ENCODE assay signal across 12 mouse cellular contexts in genomic region chr4:142184852-142185532, GRCm38 (mm10). TPM values are rescaled to one million over a fixed set of nuclear protein-coding genes. Genes with fewer than 3 reads are reported as not detected.
DNase-seq lines count a peak whose midpoint lies in the region; ATAC-seq and TF ChIP-seq lines count a peak whose summit lies in the region.
"Had no signal": no experiment of that assay in that cellular context is flagged by ENCODE, and none has a peak within 500 bp of the region (broad histone marks: within the 10 kb centered on the region; RNA-seq: fewer than 3 reads in every experiment).

No protein-coding gene starts in this region.

- no peak for ATAC-seq in limb, embryonic 15.5 days (ENCODE audit: insufficient number of reproducible peaks, low FRiP score, low TSS enrichment, low read depth)

- no peak overlapping the region for H3K9ac ChIP-seq in limb, embryonic 15.5 days
- H3K9ac ChIP-seq: limb, embryonic 13.5 days had no signal

- no peak overlapping the region for H3K27ac ChIP-seq in cerebellum, adult 2 months (ENCODE audit: insufficient read depth, low read length)
- H3K27ac ChIP-seq in kidney, adult 2 months (ENCODE audit: insufficient read depth, low read depth, low read length): peak overlapping the region; percentile 32
- H3K27ac ChIP-seq in limb, embryonic 15.5 days: 0 out of 2 replicates have a peak overlapping the region, but pooled peaks have one; percentile 18
- H3K27ac ChIP-seq: limb, embryonic 13.5 days had no signal

- no peak overlapping the region for H3K4me2 ChIP-seq in limb, embryonic 15.5 days
- H3K4me2 ChIP-seq: limb, embryonic 13.5 days had no signal

- 38% methylated on average over 13 of the region's 13 CpGs for WGBS in cerebellum, adult 2 months
- 42% methylated on average over 13 of the region's 13 CpGs for WGBS in kidney, adult 2 months
- WGBS in limb, embryonic 15.5 days: 55% methylated on average over 13 of the region's 13 CpGs

- H3K27me3 ChIP-seq in cerebellum, adult 2 months (ENCODE audit: control insufficient read depth, insufficient read depth, low read length): no peaks in the 10 kb centered on the region
- no peaks in the 10 kb centered on the region for H3K27me3 ChIP-seq in kidney, adult 2 months (replicated peaks; ENCODE audit: control insufficient read depth, insufficient read depth, low read length)
- H3K27me3 ChIP-seq in limb, embryonic 15.5 days: no peaks in the 10 kb centered on the region
- H3K27me3 ChIP-seq: limb, embryonic 13.5 days had no signal

- intact Hi-C loops in gastrocnemius, postnatal 14 days (cut with DNase I; ENCODE audit: low total_unique reads): no loop called here

- no peak for TF ChIP-seq CTCF in cerebellum, adult 2 months (IDR thresholded peaks at IDR 0.05; ENCODE audit: borderline replicate concordance, insufficient read depth, low read depth, low read length)
- no peak for TF ChIP-seq CTCF in kidney, adult 2 months (conservative IDR thresholded peaks at IDR 0.05; ENCODE audit: insufficient read depth, insufficient read length, low read depth, low read length)

- H3K4me1 ChIP-seq in cerebellum, adult 2 months (ENCODE audit: control insufficient read depth, insufficient read depth, low read length): peaks cover 35% of the 10 kb centered on the region
- peaks cover 31% of the 10 kb centered on the region for H3K4me1 ChIP-seq in kidney, adult 2 months (ENCODE audit: control insufficient read depth, insufficient read depth, low read length)
- H3K4me1 ChIP-seq in limb, embryonic 15.5 days: peaks cover 52% of the 10 kb centered on the region

- H3K36me3 ChIP-seq in kidney, adult 2 months (ENCODE audit: control insufficient read depth, insufficient read depth, low read length): no peaks in the 10 kb centered on the region
- no peaks in the 10 kb centered on the region for H3K36me3 ChIP-seq in limb, embryonic 15.5 days

- no peaks in the 10 kb centered on the region for H3K9me3 ChIP-seq in limb, embryonic 15.5 days

- H3K4me3 ChIP-seq in cerebellum, adult 2 months (replicated peaks; ENCODE audit: insufficient read depth, low read depth, low read length): no peak overlapping the region
- H3K4me3 ChIP-seq in kidney, adult 2 months (ENCODE audit: insufficient read depth, low read depth, low read length): no peak overlapping the region
- no peak overlapping the region for H3K4me3 ChIP-seq in limb, embryonic 15.5 days
- H3K4me3 ChIP-seq: limb, embryonic 13.5 days had no signal

- TF ChIP-seq POLR2A in cerebellum, adult 2 months (IDR thresholded peaks at IDR 0.05; ENCODE audit: borderline replicate concordance, insufficient read depth, low read length): no peak
- no peak for TF ChIP-seq POLR2A in kidney, adult 2 months (IDR thresholded peaks at IDR 0.05; ENCODE audit: low read depth, low read length)

- DNase-seq in cerebellum, adult 11 months: peak; percentile 59
- no peak for DNase-seq in cerebellum, postnatal 4 days (ENCODE audit: low spot score in 2 of 2)
- peak; percentile 70 to 74 for DNase-seq in cerebellum, adult 2 months
- DNase-seq in kidney, adult 2 months: peak; percentile 79
- no peak for DNase-seq in gastrocnemius, postnatal 14 days
- no peak for DNase-seq in right cerebral cortex, postnatal 36 days (ENCODE audit: low spot score in 2 of 2)
- DNase-seq in gastrocnemius, postnatal 4 days (ENCODE audit: low spot score in 2 of 2): no peak
- DNase-seq: gastrocnemius, postnatal 36 days; heart, postnatal 14 days; thymus, postnatal 25 days had no signal

RNA-seq across cellular contexts. Expression of gene Kazn, which starts 54.2 kb away (rescaled TPM):
- polyA plus RNA-seq in cerebellum, adult 2 months (2012; rRNA removed): 73.3 and 75.7 TPM in 2 replicates
- polyA plus RNA-seq in kidney, adult 2 months (2012; rRNA removed): 76.1 and 80.8 TPM in 2 replicates
- polyA plus RNA-seq in limb, embryonic 15.5 days (2015; fragmentation: Nextera tagmentation; extraction: Ambion mirVana): 11.1 and 15.2 TPM in 2 replicates
- total RNA-seq in gastrocnemius, postnatal 14 days (2021): 1 to 10 TPM; 3.3 to 6.7 TPM
- 10 to 100 TPM; 10.1 to 10.5 TPM for total RNA-seq in gastrocnemius, postnatal 4 days (2021)

Comparison
In these comparisons a context has a peak if more than half of its experiments do, and no peak if none do; other contexts are left out.
1. DNase-seq: peak in cerebellum, adult 11 months (single experiment), cerebellum, adult 2 months (2 of 2) and kidney, adult 2 months (single experiment); none in cerebellum, postnatal 4 days (0 of 2), gastrocnemius, postnatal 14 days (single experiment), right cerebral cortex, postnatal 36 days (0 of 2) and gastrocnemius, postnatal 4 days (0 of 2).